Comparison of ENCODE assay signal across 11 mouse cellular contexts in genomic region chr11:119223124-119223890, GRCm38 (mm10). TPM values are rescaled to one million over a fixed set of nuclear protein-coding genes. Genes with fewer than 3 reads are reported as not detected.
DNase-seq lines count a peak whose midpoint lies in the region; ATAC-seq and TF ChIP-seq lines count a peak whose summit lies in the region.
"Had no signal": no experiment of that assay in that cellular context is flagged by ENCODE, and none has a peak within 500 bp of the region (broad histone marks: within the 10 kb centered on the region; RNA-seq: fewer than 3 reads in every experiment).

No protein-coding gene starts in this region.

- no peaks in the 10 kb centered on the region for H3K27me3 ChIP-seq in lung, embryonic 14.5 days (ENCODE audit: insufficient read depth, low read length)
- H3K27me3 ChIP-seq in stomach, embryonic 16.5 days (ENCODE audit: control insufficient read depth, insufficient read depth, low read length): no peaks in the 10 kb centered on the region

- H3K4me3 ChIP-seq in lung, embryonic 14.5 days (ENCODE audit: low read depth, low read length): no peak overlapping the region
- H3K4me3 ChIP-seq in stomach, embryonic 16.5 days (replicated peaks; ENCODE audit: low read length): no peak overlapping the region
- H3K4me3 ChIP-seq: liver, embryonic 13.5 days had no signal

- peak; percentile 62 for ATAC-seq in lung, embryonic 14.5 days (ENCODE audit: insufficient read depth)
- no peak for ATAC-seq in stomach, embryonic 16.5 days (ENCODE audit: insufficient read depth, low FRiP score)
- ATAC-seq: activated CD4-positive, CD25-positive, alpha-beta regulatory T cell, adult 4 months; CD4-positive, CD25-positive, alpha-beta regulatory T cell, adult 4 months had no signal

- no peak overlapping the region for H3K9ac ChIP-seq in lung, embryonic 14.5 days
- H3K9ac ChIP-seq in stomach, embryonic 16.5 days (ENCODE audit: low read length): no peak overlapping the region
- H3K9ac ChIP-seq: liver, embryonic 13.5 days had no signal

- H3K4me1 ChIP-seq in lung, embryonic 14.5 days (ENCODE audit: insufficient read depth): peaks cover 46% of the 10 kb centered on the region
- peaks cover 26% of the 10 kb centered on the region for H3K4me1 ChIP-seq in stomach, embryonic 16.5 days (ENCODE audit: control insufficient read depth, insufficient read depth, low read length)

- H3K27ac ChIP-seq in lung, embryonic 14.5 days (ENCODE audit: low read depth): peak overlapping the region; percentile 82
- H3K27ac ChIP-seq in stomach, embryonic 16.5 days (ENCODE audit: low read length): peak overlapping the region; percentile 75
- H3K27ac ChIP-seq: liver, embryonic 13.5 days had no signal

- peak; percentile 62 for DNase-seq in cerebellum, adult 9-11 months
- DNase-seq in cerebellum, adult 9-10 months: no peak
- DNase-seq in ovary, adult 18-20 months (ENCODE audit: low spot score): peak; percentile 61
- DNase-seq in ovary, postnatal 10 days (ENCODE audit: low spot score): no peak
- peak; percentile 92 for DNase-seq in lung, embryonic 14.5 days
- no peak for DNase-seq in frontal cortex, postnatal 14 days (ENCODE audit: low spot score in 2 of 2)
- no peak for DNase-seq in right cerebral cortex, adult 18-20 months
- DNase-seq: liver, embryonic 13.5 days had no signal

- WGBS in lung, embryonic 14.5 days: 59% methylated on average over 20 of the region's 20 CpGs
- WGBS in stomach, embryonic 16.5 days: 67% methylated on average over 20 of the region's 20 CpGs

- H3K36me3 ChIP-seq in lung, embryonic 14.5 days (ENCODE audit: insufficient read depth): no peaks in the 10 kb centered on the region
- no peaks in the 10 kb centered on the region for H3K36me3 ChIP-seq in stomach, embryonic 16.5 days (ENCODE audit: control insufficient read depth, insufficient read depth, low read length)
- H3K36me3 ChIP-seq: liver, embryonic 13.5 days had no signal

- H3K9me3 ChIP-seq in lung, embryonic 14.5 days (ENCODE audit: low read depth, low read length): no peaks in the 10 kb centered on the region
- H3K9me3 ChIP-seq in stomach, embryonic 16.5 days (replicated peaks; ENCODE audit: control insufficient read depth, low read length): no peaks in the 10 kb centered on the region
- H3K9me3 ChIP-seq: liver, embryonic 13.5 days had no signal

- TF ChIP-seq CTCF in lung, embryonic 14.5 days (IDR thresholded peaks at IDR 0.05; ENCODE audit: low read depth): no peak

- peak overlapping the region; percentile 21; the same call in 1 of the 2 replicates for H3K4me2 ChIP-seq in lung, embryonic 14.5 days
- 0 out of 2 replicates have a peak overlapping the region, but pooled peaks have one; percentile 10 for H3K4me2 ChIP-seq in stomach, embryonic 16.5 days (ENCODE audit: low read depth, low read length)
- H3K4me2 ChIP-seq: liver, embryonic 13.5 days had no signal

RNA-seq across cellular contexts. Expression of gene Tbc1d16, which starts 5.0 kb away (rescaled TPM):
- 17.1 and 17.5 TPM in 2 replicates for polyA plus RNA-seq in lung, embryonic 14.5 days (2014; fragmentation: Nextera tagmentation; extraction: Ambion mirVana)
- polyA plus RNA-seq in stomach, embryonic 16.5 days (2015; fragmentation: Nextera tagmentation; extraction: Ambion mirVana): 13.6 and 14.8 TPM in 2 replicates

RNA-seq across cellular contexts. Expression of gene Ccdc40, which starts 5.1 kb away (rescaled TPM):
- polyA plus RNA-seq in lung, embryonic 14.5 days (2014; fragmentation: Nextera tagmentation; extraction: Ambion mirVana): 1.7 and 1.9 TPM in 2 replicates
- polyA plus RNA-seq in stomach, embryonic 16.5 days (2015; fragmentation: Nextera tagmentation; extraction: Ambion mirVana): 2.3 and 2.4 TPM in 2 replicates

RNA-seq across cellular contexts. Expression of gene Gaa, which starts 44.4 kb away (rescaled TPM):
- 56.0 and 58.8 TPM in 2 replicates for polyA plus RNA-seq in lung, embryonic 14.5 days (2014; fragmentation: Nextera tagmentation; extraction: Ambion mirVana)
- polyA plus RNA-seq in stomach, embryonic 16.5 days (2015; fragmentation: Nextera tagmentation; extraction: Ambion mirVana): 74.7 and 85.1 TPM in 2 replicates

Comparison
In these comparisons a context has a peak if more than half of its experiments do, and no peak if none do; other contexts are left out.
1. DNase-seq: peak in cerebellum, adult 9-11 months (single experiment), ovary, adult 18-20 months (single experiment) and lung, embryonic 14.5 days (single experiment); none in cerebellum, adult 9-10 months (single experiment), ovary, postnatal 10 days (single experiment), frontal cortex, postnatal 14 days (0 of 2) and right cerebral cortex, adult 18-20 months (single experiment).